Mouse (Mus musculus) NIH3T3 (cell line): ENCODE data around the gene Cep44.

Source experiments
- DNase-seq: peaks from one replicate; pipeline ENCODE4 v3.0.0-alpha.2; 2012; ENCODE audit warnings: low read depth

Gene Cep44

DNA sequence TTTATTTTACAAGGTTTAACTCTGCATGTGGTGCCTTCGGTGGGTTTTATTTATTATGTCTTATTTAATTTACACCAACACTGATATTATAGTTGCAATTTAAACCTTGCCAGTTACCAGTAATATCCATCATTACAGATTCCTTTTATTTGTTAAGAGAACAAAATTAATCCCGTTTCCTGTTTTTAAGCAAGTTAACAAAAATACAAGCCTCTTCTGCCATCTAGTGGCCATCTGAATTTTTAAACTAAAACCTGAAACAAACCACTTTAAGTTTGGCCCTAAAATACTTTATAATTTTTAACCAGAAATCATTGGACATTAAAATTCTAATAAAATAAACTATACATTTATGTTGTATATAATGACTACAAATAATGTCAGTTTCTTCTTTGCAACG lies 64.8 kb downstream of the Cep44 start:
- DNase-seq = peak; percentile 77
